ENCODE assay signal across 8 mouse cellular contexts in genomic region chr11:78182961-78183844, GRCm38 (mm10). TPM values are rescaled to one million over a fixed set of nuclear protein-coding genes. Genes with fewer than 3 reads are reported as not detected.
DNase-seq lines count a peak whose midpoint lies in the region; ATAC-seq and TF ChIP-seq lines count a peak whose summit lies in the region.

Gene Rpl23a, minus strand, starts transcription at chr11:78183584.

- H3K4me3 ChIP-seq in forebrain, embryonic 10.5 days: peak within 1 kb of the TSS; percentile 96
- H3K4me3 ChIP-seq in heart, embryonic 14.5 days (ENCODE audit: control insufficient read depth in 1 of 2, insufficient read depth in 1 of 2, low read depth in 1 of 2, low read length in 2 of 2): peak within 1 kb of the TSS; percentile 81 to 91
- H3K4me3 ChIP-seq in liver, embryonic 11.5 days (ENCODE audit: low read depth, low read length): peak within 1 kb of the TSS; percentile 98
- peak within 1 kb of the TSS; percentile 91 for H3K4me3 ChIP-seq in myocyte

- H3K4me2 ChIP-seq in heart, embryonic 14.5 days (ENCODE audit: low read length): peak within 1 kb of the TSS; percentile 65
- H3K4me2 ChIP-seq in liver, embryonic 11.5 days: peak within 1 kb of the TSS; percentile 92
- H3K4me2 ChIP-seq in myocyte (ENCODE audit: low read depth): peak within 1 kb of the TSS; percentile 95

- DNase-seq in CD4-positive, CD25-positive, alpha-beta regulatory T cell, adult 2 months (ENCODE audit: low read depth, low spot score): peak; percentile 89
- DNase-seq in brain, embryonic 18.5 days (ENCODE audit: low read depth, low spot score): peak; percentile 94
- peak; percentile 89 for DNase-seq in forebrain, embryonic 10.5 days (ENCODE audit: extremely low spot score, low spot score)
- peak; percentile 83 for DNase-seq in kidney, postnatal 10 days
- peak; percentile 80 for DNase-seq in liver, embryonic 11.5 days (ENCODE audit: low spot score)
- peak; percentile 76 to 87 for DNase-seq in spleen, postnatal 4 days (ENCODE audit: low spot score in 2 of 2)

- peak within 1 kb of the TSS; percentile 88 for H3K9ac ChIP-seq in heart, embryonic 14.5 days (ENCODE audit: low read length)
- H3K9ac ChIP-seq in liver, embryonic 11.5 days (ENCODE audit: low read depth, low read length): peak within 1 kb of the TSS; percentile 93

- peak; percentile 73 for TF ChIP-seq POLR2A in myocyte (IDR thresholded peaks at IDR 0.05; ENCODE audit: insufficient read length, low read depth)

- WGBS in forebrain, embryonic 10.5 days: under 1% methylated on average over 38 of the region's 38 CpGs
- under 1% methylated on average over 38 of the region's 38 CpGs for WGBS in heart, embryonic 14.5 days
- WGBS in liver, embryonic 11.5 days: under 1% methylated on average over 38 of the region's 38 CpGs

- peaks cover 56% of the 10 kb centered on the region for H3K4me1 ChIP-seq in forebrain, embryonic 10.5 days
- H3K4me1 ChIP-seq in heart, embryonic 14.5 days (ENCODE audit: control insufficient read depth in 2 of 2, insufficient read depth in 2 of 2, low read length in 2 of 2): peaks cover 13 to 39% of the 10 kb centered on the region in 2 experiments
- H3K4me1 ChIP-seq in liver, embryonic 11.5 days (replicated peaks; ENCODE audit: control insufficient read depth, insufficient read depth, low read length): peaks cover 15% of the 10 kb centered on the region

- H3K36me3 ChIP-seq in forebrain, embryonic 10.5 days (replicated peaks): peaks cover 38% of the 10 kb centered on the region
- peaks cover 33% of the 10 kb centered on the region for H3K36me3 ChIP-seq in heart, embryonic 14.5 days (ENCODE audit: control insufficient read depth, insufficient read depth, low read length)
- peaks cover 26% of the 10 kb centered on the region for H3K36me3 ChIP-seq in liver, embryonic 11.5 days (ENCODE audit: control insufficient read depth, insufficient read depth, low read length)
- H3K36me3 ChIP-seq in myocyte (ENCODE audit: control insufficient read depth, insufficient read depth): peaks cover 32% of the 10 kb centered on the region

- H3K79me2 ChIP-seq in myocyte (ENCODE audit: control insufficient read depth, insufficient read depth): peaks cover 33% of the 10 kb centered on the region

- peak; percentile 79 for ATAC-seq in heart, embryonic 14.5 days (ENCODE audit: insufficient number of reproducible peaks, insufficient read depth, low FRiP score, low read depth)
- ATAC-seq in liver, embryonic 11.5 days (replicated peaks; ENCODE audit: low FRiP score): peak; percentile 82

- H3K27me3 ChIP-seq in forebrain, embryonic 10.5 days (ENCODE audit: poor library complexity, severe bottlenecking): no peaks in the 10 kb centered on the region
- no peaks in the 10 kb centered on the region for H3K27me3 ChIP-seq in heart, embryonic 14.5 days (ENCODE audit: control insufficient read depth, insufficient read depth, low read length)
- peaks cover 15% of the 10 kb centered on the region for H3K27me3 ChIP-seq in liver, embryonic 11.5 days (replicated peaks; ENCODE audit: control insufficient read depth, insufficient read depth, low read length)
- no peaks in the 10 kb centered on the region for H3K27me3 ChIP-seq in myocyte (ENCODE audit: control insufficient read depth, insufficient read depth, insufficient read length)

- H3K9me3 ChIP-seq in forebrain, embryonic 10.5 days: no peaks in the 10 kb centered on the region
- no peaks in the 10 kb centered on the region for H3K9me3 ChIP-seq in heart, embryonic 14.5 days (ENCODE audit: control insufficient read depth, low read length)
- H3K9me3 ChIP-seq in liver, embryonic 11.5 days (ENCODE audit: control insufficient read depth, low read length): no peaks in the 10 kb centered on the region

- H3K27ac ChIP-seq in forebrain, embryonic 10.5 days: peak within 1 kb of the TSS; percentile 99
- H3K27ac ChIP-seq in heart, embryonic 14.5 days (replicated peaks in 1 of 2; ENCODE audit: control insufficient read depth in 1 of 2, insufficient read depth in 1 of 2, low read depth in 2 of 2, low read length in 2 of 2): peak within 1 kb of the TSS; percentile 85 to 86
- peak within 1 kb of the TSS; percentile 95 for H3K27ac ChIP-seq in liver, embryonic 11.5 days (ENCODE audit: low read depth, low read length)

- peak within 1 kb of the TSS; percentile 67 for H3ac ChIP-seq in myocyte (ENCODE audit: control insufficient read depth, insufficient read length)

TF ChIP-seq in myocyte, 11 proteins besides CTCF, POLR2A, EP300 and RAD21:
- no peak for TF ChIP-seq TCF12 (IDR thresholded peaks at IDR 0.05; ENCODE audit: insufficient read depth, poor library complexity, severe bottlenecking)
- TF ChIP-seq POLR2AphosphoS2 (IDR thresholded peaks at IDR 0.05; ENCODE audit: insufficient read length, low read depth): peak; percentile 87
- no peak for TF ChIP-seq SRF (IDR thresholded peaks at IDR 0.05; ENCODE audit: control insufficient read depth, insufficient read length, low read depth)
- no peak for TF ChIP-seq MAX (IDR thresholded peaks at IDR 0.05; ENCODE audit: low read depth)
- TF ChIP-seq MYOG (IDR thresholded peaks at IDR 0.05; ENCODE audit: control insufficient read depth in 1 of 3, insufficient read depth in 1 of 3, insufficient read length in 2 of 3, low read depth in 2 of 3): no peak
- peak in 1 of 3 experiments; percentile 17 for TF ChIP-seq MYOD1 (IDR thresholded peaks at IDR 0.05; ENCODE audit: control insufficient read depth in 1 of 3, insufficient read length in 2 of 3, low read depth in 2 of 3)
- TF ChIP-seq E2F4 (IDR thresholded peaks at IDR 0.05; ENCODE audit: insufficient read depth): no peak

RNA-seq across cellular contexts. Expression of gene Rpl23a, which starts in this region (rescaled TPM):
- 1,073 and 1,096 TPM in 2 replicates for polyA plus RNA-seq in forebrain, embryonic 10.5 days (2016; fragmentation: Nextera tagmentation; extraction: Ambion mirVana)
- polyA plus RNA-seq in heart, embryonic 14.5 days (2014; fragmentation: Nextera tagmentation; extraction: Ambion mirVana): 968 and 1,084 TPM in 2 replicates
- 1,588 and 1,766 TPM in 2 replicates for polyA plus RNA-seq in liver, embryonic 11.5 days (2014; fragmentation: Nextera tagmentation; extraction: Ambion mirVana)
- polyA plus RNA-seq in myocyte (2012; fragmentation: generic; extraction: Trizol): 3,571 TPM

Comparison
In these comparisons a context has a peak if more than half of its experiments do, and no peak if none do; other contexts are left out.
1. Peak in every context shown above with its lines: DNase-seq, ATAC-seq, H3K4me3 ChIP-seq and H3K27ac ChIP-seq.